Mouse (Mus musculus): ENCODE data around the gene Htt. TPM values are rescaled to one million over a fixed set of nuclear protein-coding genes. Genes with fewer than 3 reads are reported as not detected.

Htt gene
- 34.6 TPM for polyA plus RNA-seq (2015; fragmentation: Illumina TruSeq; extraction: RNeasy Lipid Tissue Mini Kit (QIAGEN cat#74804); ENCODE audit: low read depth, low replicate concordance)

GRCm38 (mm10) chr5:34761509-34761908 lies at the start of gene Htt:
Gene Htt, plus strand, starts transcription at chr5:34761740.

DNA sequence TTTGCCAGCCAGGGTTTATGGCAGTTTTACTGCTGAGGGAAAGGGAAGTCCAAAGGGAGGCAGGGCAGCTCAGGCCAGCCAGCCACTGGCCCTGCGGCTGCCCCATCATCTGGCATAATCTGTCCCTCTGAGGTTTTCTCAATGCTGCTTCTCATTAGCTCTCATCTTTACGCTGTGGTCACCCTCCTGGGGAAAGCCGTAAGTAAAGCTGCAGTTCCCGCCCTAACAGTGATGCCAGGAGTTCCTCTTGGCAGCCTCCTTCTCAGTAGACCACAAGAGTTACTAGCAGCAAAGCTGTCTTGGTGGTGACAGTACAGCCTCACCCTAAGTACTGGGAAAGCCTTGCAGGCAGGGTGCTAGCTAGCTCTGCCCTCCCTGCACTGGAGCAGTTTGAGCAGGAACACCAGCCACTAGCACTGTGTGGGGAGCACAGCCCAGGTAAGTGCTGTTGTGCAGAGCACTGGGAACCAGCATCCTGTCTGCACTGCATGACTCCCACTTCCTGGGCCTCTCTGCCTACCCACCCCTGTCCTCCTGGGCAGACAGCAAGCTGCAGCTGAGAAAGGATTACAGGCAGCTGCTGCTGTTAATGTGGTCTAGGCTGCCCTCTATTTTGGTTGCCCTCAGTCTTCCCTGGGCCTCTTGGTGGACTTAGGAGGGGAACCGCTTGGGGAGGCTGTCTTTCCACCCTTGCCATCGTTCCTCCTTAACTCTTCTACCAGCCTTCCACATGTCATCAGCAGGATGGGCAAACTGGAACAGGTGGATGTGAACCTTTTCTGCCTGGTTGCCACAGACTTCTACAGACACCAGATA lies 146.6 kb downstream of the Htt start, which contains the start of gene Msantd1:
Gene Msantd1 (plus strand): TSS at position 103 of the 816 bp plus-strand sequence.

DNA sequence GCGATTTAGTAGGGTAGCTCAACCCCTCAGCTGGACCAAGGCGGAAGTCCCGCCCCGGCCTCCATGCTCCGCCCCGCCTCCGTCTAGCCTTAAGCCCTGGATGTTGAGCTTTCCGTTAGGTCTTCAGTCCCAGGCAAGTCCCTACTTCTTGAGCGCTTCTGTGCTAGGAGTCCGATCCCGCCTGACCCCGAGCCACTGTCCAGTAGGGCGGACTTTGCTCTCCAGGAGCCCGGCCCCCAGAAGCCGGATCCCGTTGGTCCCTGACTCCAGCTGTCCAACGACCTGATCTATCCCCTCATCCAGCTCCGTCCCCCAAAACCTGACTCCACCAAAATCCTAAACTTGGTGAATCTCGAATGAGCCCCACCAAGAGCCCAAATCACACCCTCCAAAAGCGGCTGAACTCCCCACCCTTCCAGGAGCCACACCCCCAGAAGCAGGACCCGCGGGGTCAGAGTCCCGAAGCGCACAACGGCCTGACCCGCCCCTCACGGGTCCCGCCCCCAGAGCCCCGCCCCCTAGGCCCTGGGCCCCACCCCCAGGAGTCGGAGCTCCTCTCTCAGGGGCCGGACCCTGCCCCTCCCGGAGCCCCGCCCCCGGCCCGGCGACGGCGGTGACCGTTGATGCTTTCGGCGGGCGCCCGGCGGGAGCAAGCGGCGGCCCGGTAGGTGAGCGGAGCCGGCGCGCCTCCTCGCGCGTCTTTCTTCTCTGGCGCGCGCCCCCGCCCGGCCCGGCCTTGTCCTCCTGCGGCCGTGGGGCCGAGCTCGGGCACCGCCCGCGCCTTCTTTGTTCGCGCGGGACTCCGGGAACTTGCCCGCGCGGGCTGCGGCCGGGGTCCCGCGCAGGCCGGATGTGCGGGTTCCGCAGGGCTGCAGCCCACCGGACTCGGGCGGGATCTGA lies 187.6 kb downstream of the Htt start, which contains the start of gene Rgs12:
Gene Rgs12 (plus strand): TSS at position 585 of the 900 bp plus-strand sequence.

Other genes with a start within 250 kb of the Htt start
- gene Tnip2, start 247.7 kb upstream of the Htt start, polyA plus RNA-seq (2015; fragmentation: Illumina TruSeq; extraction: RNeasy Lipid Tissue Mini Kit (QIAGEN cat#74804); ENCODE audit: low read depth, low replicate concordance), result 13.4 TPM
- 3.8 TPM for gene Sh3bp2, start 235.9 kb upstream of the Htt start, polyA plus RNA-seq (2015; fragmentation: Illumina TruSeq; extraction: RNeasy Lipid Tissue Mini Kit (QIAGEN cat#74804); ENCODE audit: low read depth, low replicate concordance)
- 342 TPM for gene Add1, start 188.1 kb upstream of the Htt start, polyA plus RNA-seq (2015; fragmentation: Illumina TruSeq; extraction: RNeasy Lipid Tissue Mini Kit (QIAGEN cat#74804); ENCODE audit: low read depth, low replicate concordance)
- gene Mfsd10, start 124.5 kb upstream of the Htt start, polyA plus RNA-seq (2015; fragmentation: Illumina TruSeq; extraction: RNeasy Lipid Tissue Mini Kit (QIAGEN cat#74804); ENCODE audit: low read depth, low replicate concordance), result 34.9 TPM
- 16.5 TPM for gene Nop14, start 101.6 kb upstream of the Htt start, polyA plus RNA-seq (2015; fragmentation: Illumina TruSeq; extraction: RNeasy Lipid Tissue Mini Kit (QIAGEN cat#74804); ENCODE audit: low read depth, low replicate concordance)
- 4.4 TPM for gene Grk4, start 101.4 kb upstream of the Htt start, polyA plus RNA-seq (2015; fragmentation: Illumina TruSeq; extraction: RNeasy Lipid Tissue Mini Kit (QIAGEN cat#74804); ENCODE audit: low read depth, low replicate concordance)
- gene Msantd1, start 146.3 kb downstream of the Htt start, polyA plus RNA-seq (2015; fragmentation: Illumina TruSeq; extraction: RNeasy Lipid Tissue Mini Kit (QIAGEN cat#74804); ENCODE audit: low read depth, low replicate concordance), result 3.3 TPM
- gene Rgs12, start 187.7 kb downstream of the Htt start, polyA plus RNA-seq (2015; fragmentation: Illumina TruSeq; extraction: RNeasy Lipid Tissue Mini Kit (QIAGEN cat#74804); ENCODE audit: low read depth, low replicate concordance), result 26.0 TPM